Mouse (Mus musculus) ES-E14 (cell line): ENCODE measurements around the gene Lsm7. TPM values are rescaled to one million over a fixed set of nuclear protein-coding genes. Genes with fewer than 3 reads are reported as not detected.
"Not testable (repeated sequence)": the region's sequence is repeated elsewhere in the genome, so short reads cannot be mapped to it uniquely, and the experiment has no call there.

Source experiments
- DNase-seq: peaks from one replicate; pipeline ENCODE4 v3.0.0-alpha.2; 2013; ENCODE audit warnings: low read depth, low spot score
- H3K27ac ChIP-seq: 2 replicates; pipeline ENCODE4 v1.5.1; 2012; ENCODE audit warnings: low read depth, mild to moderate bottlenecking, low read length, moderate library complexity, mixed read lengths; ENCODE audit not compliant: poor library complexity, insufficient read depth, severe bottlenecking
- H3K36me3 ChIP-seq: 2 replicates; pipeline ENCODE4 v1.6.1; 2012; ENCODE audit warnings: mild to moderate bottlenecking, low read length, moderate library complexity, mixed read lengths; ENCODE audit not compliant: control insufficient read depth, poor library complexity, insufficient read depth, severe bottlenecking
- H3K4me1 ChIP-seq, 2 experiments: fragments of 150-350 bp in 1 of 2; sonication (generic) in 1 of 2; 2 replicates each; pipeline ENCODE4 v1.6.1; 2012; ENCODE audit warnings: low read length in 2 of 2, mild to moderate bottlenecking in 1 of 2, mixed read lengths in 1 of 2; ENCODE audit not compliant: control insufficient read depth in 2 of 2, insufficient read depth in 2 of 2, poor library complexity in 1 of 2
- H3K4me3 ChIP-seq, 2 experiments: fragments of 150-350 bp in 1 of 2; sonication (generic) in 1 of 2; 2 replicates each; pipeline ENCODE4 v1.5.1; 2012; ENCODE audit warnings: low read length in 2 of 2, low read depth in 1 of 2, mild to moderate bottlenecking in 1 of 2, mixed read lengths in 1 of 2; ENCODE audit not compliant: insufficient read depth in 1 of 2, poor library complexity in 1 of 2, severe bottlenecking in 1 of 2
- H3K9ac ChIP-seq: 2 replicates; pipeline ENCODE4 v1.6.1; 2012; ENCODE audit warnings: low read depth, mild to moderate bottlenecking, low read length, mixed read lengths; ENCODE audit not compliant: poor library complexity, insufficient read depth, severe bottlenecking
- H3K9me3 ChIP-seq: fragments of 150-350 bp; sonication (generic); 2 replicates; pipeline ENCODE4 v1.6.1; 2012; ENCODE audit warnings: low read depth, mild to moderate bottlenecking, low read length; ENCODE audit not compliant: control insufficient read depth, insufficient read depth
- CHD2 ChIP-seq: IDR thresholded peaks from 2 replicates; pipeline ENCODE4 v1.6.1; 2014; ENCODE audit warnings: mild to moderate bottlenecking, low read depth, low read length, inconsistent platforms
- HCFC1 ChIP-seq: IDR thresholded peaks from 2 replicates; pipeline ENCODE4 v1.6.1; 2012; ENCODE audit warnings: low read length, inconsistent platforms, borderline replicate concordance; ENCODE audit not compliant: insufficient read depth
- MAFK ChIP-seq: IDR thresholded peaks from 2 replicates; pipeline ENCODE4 v1.6.1; 2014; ENCODE audit warnings: mild to moderate bottlenecking, low read depth, low read length, inconsistent platforms; ENCODE audit not compliant: insufficient read depth
- ZC3H11A ChIP-seq: IDR thresholded peaks from 2 replicates; pipeline ENCODE4 v1.6.1; 2012; ENCODE audit warnings: low read depth, mild to moderate bottlenecking, inconsistent platforms, low read length, borderline replicate concordance
- ZNF384 ChIP-seq: IDR thresholded peaks from 2 replicates; pipeline ENCODE4 v1.6.1; 2012; ENCODE audit warnings: low read depth, low read length, inconsistent platforms
- in situ Hi-C, 2 experiments: fragments of 600-800 bp; cut with MboI; formaldehyde crosslinking; loops; one replicate each; pipeline ENCODE4 v1.15.1; 2025; ENCODE audit warnings: low sequenced_read_pairs in 2 of 2, inconsistent platforms in 1 of 2; ENCODE audit not compliant: unreplicated experiment in 2 of 2
- total RNA-seq: library from RNA; depleted of rRNA; stranded (reverse); fragments of 300-350 nt; gene quantifications from 2 replicates; pipeline ENCODE4 v1.2.3, GENCODE M21; 2012

Gene Lsm7
- total RNA-seq, 1 experiment = 385 TPM

DNA sequence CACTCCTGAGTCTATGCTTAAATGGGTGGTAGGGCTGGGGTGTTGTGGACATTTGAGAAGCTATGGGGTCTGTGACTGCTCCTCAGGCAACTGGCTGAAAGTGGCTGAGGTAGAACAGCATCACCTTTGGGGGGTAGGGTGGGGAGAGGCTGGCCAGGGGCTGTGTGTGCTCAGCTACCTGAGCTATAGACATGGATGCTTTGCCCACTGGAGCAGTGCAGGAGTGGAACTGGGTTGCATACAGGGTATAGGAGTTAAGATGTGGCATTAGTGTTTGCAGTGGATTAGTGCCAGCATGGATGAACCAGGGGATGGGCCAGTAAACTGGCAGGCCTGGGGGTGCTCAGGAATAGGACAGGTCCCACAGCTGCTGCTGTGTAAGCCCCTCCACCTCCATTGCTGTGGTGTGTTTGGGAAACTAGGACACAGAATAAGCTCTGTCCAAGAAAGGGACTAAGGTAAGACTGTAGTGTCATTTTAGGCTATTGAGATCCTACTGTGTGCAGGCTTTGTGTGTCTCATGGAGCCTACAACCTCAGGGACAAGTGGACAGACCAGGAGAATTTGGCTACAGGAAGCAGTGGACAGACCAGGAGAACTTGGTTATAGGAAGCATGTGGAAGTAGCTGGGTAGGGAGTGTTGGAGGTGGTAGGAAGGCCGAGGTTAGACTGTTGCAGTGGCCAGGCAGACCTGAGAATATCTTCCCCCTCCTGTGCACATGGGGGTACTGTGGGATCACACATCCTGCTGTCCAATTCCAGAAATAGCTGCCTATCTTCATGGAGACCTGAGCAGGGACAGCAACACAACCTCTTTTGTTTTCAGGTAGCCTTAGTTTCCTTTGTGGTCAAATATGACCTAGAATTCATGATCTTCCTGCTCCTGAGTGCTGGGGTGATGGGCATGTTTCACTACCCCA, 25.4 kb downstream of the Lsm7 start:
- Histone ChIP-seq H3K9ac (no peak overlapping the region), H3K4me3 (no peak overlapping the region), H3K27ac (no peak overlapping the region), H3K36me3 (peaks cover 22% of the 10 kb centered on the region), H3K4me1 (peaks cover 0 to 18% of the 10 kb centered on the region in 2 experiments; a peak in 2 of 4 replicates), H3K9me3 (no peaks in the 10 kb centered on the region)
- DNase-seq = no peak
- in situ Hi-C loops = no loop called here
- no peak for TF ChIP-seq MAFK
- TF ChIP-seq HCFC1 = no peak
- no peak for TF ChIP-seq CHD2
- TF ChIP-seq ZC3H11A = no peak
- TF ChIP-seq ZNF384 = no peak

DNA sequence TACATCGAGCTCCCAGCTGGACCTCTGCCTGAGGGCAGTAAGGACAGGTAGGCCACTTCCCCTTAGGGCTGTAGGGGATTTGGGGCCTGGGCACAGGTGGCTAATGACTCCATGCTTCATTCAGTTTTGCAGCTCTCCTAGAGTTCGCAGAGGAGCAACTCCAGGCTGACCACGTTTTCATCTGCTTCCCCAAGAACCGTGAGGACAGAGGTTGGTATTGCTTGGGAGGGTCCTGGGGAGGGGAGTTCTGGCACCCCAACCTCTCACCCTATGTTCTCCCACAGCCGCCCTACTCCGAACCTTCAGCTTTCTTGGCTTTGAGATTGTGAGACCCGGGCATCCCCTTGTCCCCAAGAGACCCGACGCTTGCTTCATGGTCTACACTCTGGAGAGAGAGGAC, 26.4 kb downstream of the Lsm7 start:
- H3K36me3 ChIP-seq = peaks cover 22% of the 10 kb centered on the region
- H3K9ac ChIP-seq, in situ Hi-C loops, H3K9me3 ChIP-seq, DNase-seq, H3K27ac ChIP-seq: not testable (repeated sequence)
- H3K4me1 ChIP-seq = peaks cover 0 to 13% of the 10 kb centered on the region in 2 experiments; a peak in 2 of 4 replicates
- peak overlapping the region in 1 of 2 experiments; percentile 86; a peak in 1 of 4 replicates for H3K4me3 ChIP-seq

DNA sequence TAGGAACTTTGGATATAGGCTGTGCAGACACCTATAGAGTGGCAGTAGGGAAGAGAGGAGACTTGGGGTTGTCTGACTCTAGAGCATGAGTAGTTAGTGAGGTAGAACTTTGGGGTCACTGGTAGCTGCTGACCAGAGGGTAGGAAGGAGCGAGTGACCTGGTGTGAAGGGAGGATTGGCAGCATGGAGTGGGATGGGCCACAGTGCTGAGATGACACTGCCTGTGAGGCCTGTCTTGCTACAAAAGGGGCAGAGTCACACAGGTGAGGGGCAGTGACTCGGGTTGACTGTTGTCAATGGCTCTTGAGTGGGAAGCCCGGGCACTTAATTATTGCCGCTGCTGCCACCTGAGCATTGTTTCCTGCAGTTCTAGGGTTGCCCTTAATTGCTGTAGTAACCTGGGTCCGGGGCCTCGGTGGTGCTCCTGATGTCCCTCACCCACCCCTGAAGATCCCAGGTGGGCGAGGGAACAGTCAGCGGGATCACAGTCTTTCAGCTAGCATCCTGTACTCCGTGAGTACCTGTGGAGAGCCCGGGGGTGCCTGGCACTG, 27.1 kb downstream of the Lsm7 start:
- in situ Hi-C loops = no loop called here

DNA sequence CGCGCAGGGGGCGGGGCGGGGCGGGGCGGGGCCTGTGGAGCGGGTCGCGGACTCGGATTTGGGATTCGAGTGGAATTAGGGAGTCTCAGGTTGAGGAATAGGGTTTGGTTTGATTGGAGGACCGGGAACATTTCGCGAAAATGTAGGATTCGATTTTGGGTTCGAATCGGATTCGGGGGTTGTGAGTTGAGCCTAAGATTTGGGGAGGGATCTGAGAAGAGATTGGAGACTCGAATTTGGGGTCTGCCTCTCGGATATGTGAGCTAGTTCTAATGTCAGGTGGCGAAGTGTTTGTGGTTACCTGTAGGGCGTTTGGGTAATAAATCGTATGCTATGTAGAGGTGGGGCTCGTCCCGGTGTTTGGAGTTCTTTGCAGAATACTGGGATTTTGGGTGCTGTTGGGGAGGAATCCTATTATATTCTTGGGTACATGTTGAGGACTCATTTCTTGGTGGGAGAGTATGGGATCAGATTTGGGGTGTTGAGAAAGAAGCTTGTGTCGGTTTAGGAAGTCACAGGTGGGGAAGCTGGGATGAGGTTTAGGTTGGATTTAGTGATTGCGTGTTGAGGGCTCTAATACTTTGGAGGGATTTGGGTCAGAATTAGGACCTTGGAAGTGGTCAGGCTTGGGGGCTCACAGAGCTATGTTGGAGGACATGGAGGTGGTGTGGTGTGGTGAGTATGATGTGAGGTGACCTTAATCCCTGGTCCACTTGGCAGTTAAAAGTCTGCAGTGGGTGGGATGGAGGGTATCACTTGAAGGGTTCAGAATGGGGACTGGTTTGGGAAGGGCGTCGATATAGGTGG, 27.7 kb downstream of the Lsm7 start:
- in situ Hi-C loops = no loop called here
- Histone ChIP-seq H3K4me3 (peak overlapping the region; percentile 77 to 86), H3K9ac (peak overlapping the region; percentile 94), H3K4me1 (peaks cover 0 to 13% of the 10 kb centered on the region in 2 experiments; a peak in 2 of 4 replicates), H3K36me3 (peaks cover 22% of the 10 kb centered on the region), H3K9me3 (no peaks in the 10 kb centered on the region), H3K27ac (no peak overlapping the region; the same call in 1 of the 2 replicates)
- TF ChIP-seq ZNF384 (no peak), CHD2 (no peak), HCFC1 (0 out of 2 replicates have a peak, but pooled peaks have one; percentile 16)
- DNase-seq = no peak

More for the DNA sequence above, 27.1 kb downstream of the Lsm7 start:
- Histone ChIP-seq H3K27ac (no peak overlapping the region), H3K36me3 (peaks cover 22% of the 10 kb centered on the region), H3K9ac (peak overlapping the region; percentile 94), H3K4me1 (peaks cover 0 to 13% of the 10 kb centered on the region in 2 experiments; a peak in 2 of 4 replicates), H3K4me3 (peak overlapping the region; percentile 77 to 86), H3K9me3 (no peaks in the 10 kb centered on the region)
- TF ChIP-seq HCFC1 = no peak; the same call in 1 of the 2 replicates
- no peak for TF ChIP-seq ZC3H11A
- no peak for TF ChIP-seq MAFK
- TF ChIP-seq ZNF384 = no peak
- TF ChIP-seq CHD2 = no peak
- no peak for DNase-seq
